Mouse (Mus musculus) lung, embryonic 16.5 days (tissue): ENCODE results near the gene Lrrc31. TPM values are rescaled to one million over a fixed set of nuclear protein-coding genes. Genes with fewer than 3 reads are reported as not detected.

Source experiments
- ATAC-seq: fragments of 200-750 bp; cut with Nextera tagmentation; 2 replicates; pipeline ENCODE4 v1.8.0; 2017; ENCODE audit warnings: low read depth, mild to moderate bottlenecking, moderate library complexity
- H3K27ac ChIP-seq: fragments of 300-500 bp; sonication (generic); 2 replicates; pipeline ENCODE4 v1.5.1; 2014; ENCODE audit warnings: mild to moderate bottlenecking, control low read depth, low read length
- H3K27me3 ChIP-seq: fragments of 300-500 bp; sonication (generic); 2 replicates; pipeline ENCODE4 v1.6.1; 2014; ENCODE audit warnings: low read depth, low read length, mixed read lengths; ENCODE audit not compliant: control insufficient read depth, insufficient read depth
- H3K36me3 ChIP-seq: fragments of 300-500 bp; sonication (generic); 2 replicates; pipeline ENCODE4 v1.6.1; 2014; ENCODE audit warnings: low read length; ENCODE audit not compliant: control insufficient read depth, insufficient read depth
- H3K4me1 ChIP-seq: fragments of 300-500 bp; sonication (generic); replicated peaks from 2 replicates; pipeline ENCODE4 v1.6.1; 2014; ENCODE audit warnings: low read length, mixed read lengths; ENCODE audit not compliant: control insufficient read depth, insufficient read depth
- H3K4me2 ChIP-seq: fragments of 300-500 bp; sonication (generic); 2 replicates; pipeline ENCODE4 v1.6.1; 2014; ENCODE audit warnings: low read depth, low read length, control low read depth
- H3K4me3 ChIP-seq: fragments of 300-500 bp; sonication (generic); 2 replicates; pipeline ENCODE4 v1.5.1; 2014; ENCODE audit warnings: mild to moderate bottlenecking, low read length, control low read depth
- H3K9ac ChIP-seq: fragments of 300-500 bp; sonication (generic); 2 replicates; pipeline ENCODE4 v1.6.1; 2014; ENCODE audit warnings: low read length, control low read depth
- H3K9me3 ChIP-seq: fragments of 300-500 bp; sonication (generic); 2 replicates; pipeline ENCODE4 v1.6.1; 2016; ENCODE audit warnings: low read length; ENCODE audit not compliant: control insufficient read depth
- WGBS: fragments of 180-500 bp; shearing (Covaris S2); extraction: QIAGEN DNeasy Blood & Tissue Kit; methylation state at CpG from one replicate; pipeline ENCODE4 v1.1.7; 2014; 5-methylcytosine and 5-hydroxymethylcytosine counted together
- polyA plus RNA-seq: library from polyadenylated mRNA; unstranded; fragments of >200 nt; fragmentation: Nextera tagmentation; extraction: Ambion mirVana; gene quantifications from 2 replicates; pipeline ENCODE4 v1.2.1, GENCODE M21; 2015

Lrrc31 gene
- polyA plus RNA-seq, 1 experiment from 2014 or later, result 0.55 TPM

- peak overlapping the region; percentile 48 for H3K4me3 ChIP-seq
- H3K27ac ChIP-seq, result no peak overlapping the region
- 1% methylated on average over 41 of the region's 41 CpGs for WGBS
- peaks cover 17% of the 10 kb centered on the region for H3K27me3 ChIP-seq
- peak overlapping the region; percentile 76 for H3K4me2 ChIP-seq
- 0 out of 2 replicates have a peak, but pooled peaks have one; percentile 55 for ATAC-seq
- peaks cover 10% of the 10 kb centered on the region; the same call in 1 of the 2 replicates for H3K4me1 ChIP-seq
- H3K9ac ChIP-seq, result peak overlapping the region; percentile 37
- no peaks in the 10 kb centered on the region for H3K36me3 ChIP-seq
- H3K9me3 ChIP-seq, result no peaks in the 10 kb centered on the region
Measured at GRCm38 (mm10) chr3:30650062-30650841, 49.4 kb downstream of the Lrrc31 start.

DNA sequence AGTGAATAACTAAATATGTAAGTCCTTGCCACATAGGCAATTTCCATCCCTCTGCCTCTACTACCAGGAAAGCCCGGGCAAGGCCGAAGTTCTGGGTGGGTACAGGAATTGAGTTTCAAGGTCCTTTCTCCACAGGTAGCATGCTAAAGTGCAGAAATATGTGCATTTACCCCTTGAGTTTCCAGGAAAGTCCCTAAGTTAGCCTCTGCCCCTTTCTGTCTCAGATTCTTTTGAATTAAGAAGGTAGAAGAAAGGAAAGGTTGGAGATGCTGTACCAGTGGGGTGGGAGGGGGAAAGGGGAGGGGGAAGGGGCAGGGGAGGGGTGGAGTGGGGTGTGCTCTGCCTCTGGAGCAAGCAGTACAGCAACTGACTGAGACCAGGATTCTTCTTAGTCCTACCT lies 51.2 kb downstream of the Lrrc31 start:
- WGBS, result 88% methylated on average over 2 of the region's 2 CpGs
- no peaks in the 10 kb centered on the region for H3K36me3 ChIP-seq
- no peak for ATAC-seq
- no peak overlapping the region for H3K9ac ChIP-seq
- no peak overlapping the region for H3K4me2 ChIP-seq
- no peaks in the 10 kb centered on the region for H3K9me3 ChIP-seq
- H3K4me1 ChIP-seq, result peaks cover 10% of the 10 kb centered on the region; the same call in 1 of the 2 replicates
- H3K27me3 ChIP-seq, result peaks cover 17% of the 10 kb centered on the region
- no peak overlapping the region for H3K4me3 ChIP-seq
- no peak overlapping the region for H3K27ac ChIP-seq

DNA sequence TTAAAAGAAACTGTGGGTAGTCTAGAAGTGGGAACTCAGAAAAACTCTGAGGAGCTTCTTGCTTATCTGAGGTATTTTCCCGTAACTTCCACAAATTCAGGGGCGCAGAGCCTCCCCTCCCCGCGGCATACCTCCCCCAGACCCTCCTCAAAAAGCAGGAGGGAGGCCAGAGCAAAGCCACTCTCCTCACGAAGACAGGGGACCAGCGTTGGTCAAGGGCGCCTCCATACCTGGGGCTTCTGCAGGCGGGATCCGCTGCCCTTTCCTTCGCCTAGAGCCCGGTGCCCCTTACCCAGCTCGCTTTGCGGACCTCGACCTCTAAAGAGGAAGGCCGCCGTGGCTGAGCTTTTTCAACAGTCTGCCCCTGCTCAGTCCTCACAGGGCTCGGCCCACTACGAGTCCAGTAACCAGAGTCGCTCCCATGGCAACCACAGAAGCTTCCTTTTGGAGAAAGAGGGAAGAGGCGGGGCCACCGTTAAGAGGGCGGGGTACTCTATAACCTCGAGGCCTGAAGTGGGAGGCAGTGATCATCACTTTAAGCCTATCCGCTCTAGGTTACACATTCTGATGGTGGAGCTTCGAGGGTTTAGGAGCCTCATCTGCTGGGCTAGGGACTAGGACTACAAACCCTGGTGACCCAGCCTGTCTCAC lies 52.1 kb downstream of the Lrrc31 start, which contains the start of gene Lrrc34:
Lrrc34 (minus strand) TSS at position 430 of the 651 bp plus-strand sequence.
- Histone ChIP-seq H3K9ac (peak within 1 kb of the TSS; percentile 66), H3K27ac (no peak within 1 kb of the TSS)
- WGBS, result 4% methylated on average over 25 of the region's 25 CpGs

GRCm38 (mm10) chr3:30646761-30647160 lies 52.9 kb downstream of the Lrrc31 start:
- no peak for ATAC-seq
- no peak overlapping the region for H3K4me3 ChIP-seq
- no peak overlapping the region for H3K27ac ChIP-seq
- no peak overlapping the region for H3K9ac ChIP-seq
- no peaks in the 10 kb centered on the region for H3K36me3 ChIP-seq
- H3K27me3 ChIP-seq, result peaks cover 17% of the 10 kb centered on the region
- no peak overlapping the region for H3K4me2 ChIP-seq
- no peaks in the 10 kb centered on the region for H3K9me3 ChIP-seq
- H3K4me1 ChIP-seq, result peaks cover 10% of the 10 kb centered on the region; the same call in 1 of the 2 replicates
- WGBS, result 51% methylated on average over 8 of the region's 8 CpGs

More for the DNA sequence above, 52.1 kb downstream of the Lrrc31 start, which contains the start of gene Lrrc34:
- no peaks in the 10 kb centered on the region for H3K36me3 ChIP-seq
- H3K4me2 ChIP-seq, result peak within 1 kb of the TSS; percentile 73
- peak within 1 kb of the TSS; percentile 46 for H3K4me3 ChIP-seq
- H3K9me3 ChIP-seq, result no peaks in the 10 kb centered on the region
- peak; percentile 94 for ATAC-seq
- H3K4me1 ChIP-seq, result peaks cover 10% of the 10 kb centered on the region; the same call in 1 of the 2 replicates
- peaks cover 17% of the 10 kb centered on the region for H3K27me3 ChIP-seq

DNA sequence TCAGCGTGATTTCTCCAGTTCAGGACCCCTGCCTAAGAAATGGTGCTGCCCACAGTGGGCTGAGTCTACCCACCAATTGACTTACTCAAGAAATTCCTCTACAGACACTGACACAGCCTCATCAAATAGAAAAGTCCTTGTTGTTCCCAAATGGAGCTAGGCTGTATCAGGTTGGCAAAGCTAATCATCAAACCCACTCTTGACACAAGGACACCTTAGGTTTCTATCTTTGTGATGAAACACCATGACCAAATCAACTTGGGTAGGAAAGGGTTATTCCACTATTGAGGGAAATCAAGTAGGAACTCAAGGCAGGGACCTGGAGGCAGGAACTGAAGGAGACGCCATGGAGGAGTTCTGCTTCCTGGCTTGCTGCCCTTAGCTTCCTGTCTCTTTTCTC lies 55.4 kb downstream of the Lrrc31 start, which contains the start of gene Lrriq4:
Lrriq4 (plus strand) TSS at position 301 of the 400 bp plus-strand sequence.
- ATAC-seq, result no peak
- no peak within 1 kb of the TSS for H3K27ac ChIP-seq
- H3K27me3 ChIP-seq, result peaks cover 3% of the 10 kb centered on the region; the same call in 1 of the 2 replicates
- 60% methylated on average over 2 of the region's 2 CpGs for WGBS
- H3K4me3 ChIP-seq, result no peak within 1 kb of the TSS
- H3K4me2 ChIP-seq, result no peak within 1 kb of the TSS
- H3K4me1 ChIP-seq, result peaks cover 5% of the 10 kb centered on the region; the same call in 1 of the 2 replicates
- H3K9me3 ChIP-seq, result no peaks in the 10 kb centered on the region
- no peak within 1 kb of the TSS for H3K9ac ChIP-seq
- H3K36me3 ChIP-seq, result no peaks in the 10 kb centered on the region

- Histone ChIP-seq H3K27ac (no peak overlapping the region), H3K9me3 (no peaks in the 10 kb centered on the region), H3K9ac (no peak overlapping the region), H3K4me3 (no peak overlapping the region), H3K36me3 (no peaks in the 10 kb centered on the region), H3K4me1 (no peaks in the 10 kb centered on the region), H3K27me3 (no peaks in the 10 kb centered on the region), H3K4me2 (no peak overlapping the region)
- 69% methylated on average over 4 of the region's 4 CpGs for WGBS
- no peak for ATAC-seq
Measured at GRCm38 (mm10) chr3:30635629-30636028, 64.0 kb downstream of the Lrrc31 start.

GRCm38 (mm10) chr3:30633681-30634080 lies 66.0 kb downstream of the Lrrc31 start:
- no peak overlapping the region for H3K4me3 ChIP-seq
- H3K36me3 ChIP-seq, result no peaks in the 10 kb centered on the region
- H3K4me1 ChIP-seq, result no peaks in the 10 kb centered on the region
- H3K27me3 ChIP-seq, result no peaks in the 10 kb centered on the region
- 51% methylated on average over 3 of the region's 3 CpGs for WGBS
- no peaks in the 10 kb centered on the region for H3K9me3 ChIP-seq
- no peak overlapping the region for H3K4me2 ChIP-seq
- no peak overlapping the region for H3K27ac ChIP-seq
- no peak for ATAC-seq
- no peak overlapping the region for H3K9ac ChIP-seq
